Mouse (Mus musculus) ES-Bruce4 (cell line): ENCODE measurements at regions not wholly inside any gene's neighbourhood (a gene's known extent, or its start where the extent isn't known, plus 50 kb on each side); places are given as distances from the start of the nearest gene placed in this dataset.

Experiments
- CTCF ChIP-seq: IDR thresholded peaks from one replicate; pipeline ENCODE4 v1.8.1; 2011; ENCODE audit warnings: low read depth, low read length
- EP300 ChIP-seq: IDR thresholded peaks from 2 replicates; pipeline ENCODE4 v1.6.1; 2011; ENCODE audit warnings: low read depth, low read length; ENCODE audit not compliant: insufficient read depth
- POLR2A ChIP-seq: IDR thresholded peaks from one replicate; pipeline ENCODE4 v1.8.1; 2011; ENCODE audit warnings: low read length; ENCODE audit not compliant: insufficient read depth

GRCm38 (mm10) chr11:111895221-111896200, 829.5 kb downstream of the Kcnj2 start:
- TF ChIP-seq CTCF = no peak
- no peak for TF ChIP-seq POLR2A
- TF ChIP-seq EP300 = no peak
